Mouse (Mus musculus): Measurements from ENCODE around the gene Nhej1. TPM values are rescaled to one million over a fixed set of nuclear protein-coding genes. Genes with fewer than 3 reads are reported as not detected.

Nhej1 gene
- polyA plus RNA-seq, 1 experiment from 2014 or later = 7.2 TPM

GRCm38 (mm10) chr1:74950576-74951490 lies 174.2 kb downstream of the Nhej1 start:
- H3K4me2 ChIP-seq (ENCODE audit: low read length) = peak overlapping the region; percentile 67
- H3K36me3 ChIP-seq (ENCODE audit: control insufficient read depth, insufficient read depth, low read length) = no peaks in the 10 kb centered on the region
- WGBS = 3% methylated on average over 54 of the region's 84 CpGs
- peak overlapping the region; percentile 42 for H3K4me3 ChIP-seq (ENCODE audit: low read length)
- H3K27ac ChIP-seq (ENCODE audit: low read depth, low read length) = no peak overlapping the region
- peaks cover 82% of the 10 kb centered on the region for H3K27me3 ChIP-seq (replicated peaks; ENCODE audit: control insufficient read depth, insufficient read depth, low read length)
- no peaks in the 10 kb centered on the region for H3K9me3 ChIP-seq (ENCODE audit: control insufficient read depth, low read length)
- peaks cover 32% of the 10 kb centered on the region for H3K4me1 ChIP-seq (ENCODE audit: control insufficient read depth, insufficient read depth, low read depth, low read length)
- peak overlapping the region; percentile 48 for H3K9ac ChIP-seq (ENCODE audit: low read depth, low read length)
- ATAC-seq = no peak

DNA sequence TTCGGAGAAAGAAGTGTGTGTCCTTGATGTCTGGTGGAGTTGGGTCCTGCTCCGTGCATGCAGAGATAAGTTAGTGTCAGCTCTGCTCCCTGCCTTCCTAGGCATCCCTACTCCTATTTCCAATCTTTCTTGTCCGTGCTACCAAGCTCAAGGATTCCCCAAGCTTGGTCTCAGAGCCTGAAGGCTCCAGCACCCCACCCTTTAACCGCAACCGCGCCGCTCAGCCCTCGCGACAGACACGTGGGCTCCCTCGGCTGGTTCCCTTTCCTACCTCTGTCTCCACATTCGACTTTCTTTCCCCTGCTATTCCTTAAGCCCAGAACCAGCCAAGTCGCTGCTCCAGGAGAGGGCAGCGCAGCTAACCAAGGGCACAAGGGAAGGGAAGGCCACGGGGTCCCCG lies 174.9 kb downstream of the Nhej1 start:
- Histone ChIP-seq H3K36me3 (ENCODE audit: control insufficient read depth, insufficient read depth, low read length) (no peaks in the 10 kb centered on the region), H3K27me3 (replicated peaks; ENCODE audit: control insufficient read depth, insufficient read depth, low read length) (peaks cover 79% of the 10 kb centered on the region), H3K9ac (ENCODE audit: low read depth, low read length) (no peak overlapping the region), H3K27ac (ENCODE audit: low read depth, low read length) (no peak overlapping the region), H3K9me3 (ENCODE audit: control insufficient read depth, low read length) (no peaks in the 10 kb centered on the region), H3K4me3 (ENCODE audit: low read length) (peak overlapping the region; percentile 42), H3K4me2 (ENCODE audit: low read length) (peak overlapping the region; percentile 67), H3K4me1 (ENCODE audit: control insufficient read depth, insufficient read depth, low read depth, low read length) (peaks cover 32% of the 10 kb centered on the region)
- WGBS = 2% methylated on average over 16 of the region's 16 CpGs
- no peak for ATAC-seq

GRCm38 (mm10) chr1:74949666-74950050 lies 175.3 kb downstream of the Nhej1 start:
- no peak overlapping the region for H3K9ac ChIP-seq (ENCODE audit: low read depth, low read length)
- H3K27ac ChIP-seq (ENCODE audit: low read depth, low read length) = no peak overlapping the region
- peaks cover 80% of the 10 kb centered on the region for H3K27me3 ChIP-seq (replicated peaks; ENCODE audit: control insufficient read depth, insufficient read depth, low read length)
- H3K9me3 ChIP-seq (ENCODE audit: control insufficient read depth, low read length) = no peaks in the 10 kb centered on the region
- H3K4me3 ChIP-seq (ENCODE audit: low read length) = no peak overlapping the region; the same call in 1 of the 2 replicates
- ATAC-seq = no peak
- no peaks in the 10 kb centered on the region for H3K36me3 ChIP-seq (ENCODE audit: control insufficient read depth, insufficient read depth, low read length)
- WGBS = 3% methylated on average over 24 of the region's 24 CpGs
- peaks cover 32% of the 10 kb centered on the region for H3K4me1 ChIP-seq (ENCODE audit: control insufficient read depth, insufficient read depth, low read depth, low read length)
- peak overlapping the region; percentile 67; the same call in 1 of the 2 replicates for H3K4me2 ChIP-seq (ENCODE audit: low read length)

- Histone ChIP-seq H3K27me3 (replicated peaks; ENCODE audit: control insufficient read depth, insufficient read depth, low read length) (peaks cover 83% of the 10 kb centered on the region), H3K4me3 (ENCODE audit: low read length) (peak overlapping the region; percentile 12; the same call in 1 of the 2 replicates), H3K4me2 (ENCODE audit: low read length) (peak overlapping the region; percentile 67), H3K9me3 (ENCODE audit: control insufficient read depth, low read length) (no peaks in the 10 kb centered on the region), H3K4me1 (ENCODE audit: control insufficient read depth, insufficient read depth, low read depth, low read length) (peaks cover 32% of the 10 kb centered on the region), H3K36me3 (ENCODE audit: control insufficient read depth, insufficient read depth, low read length) (no peaks in the 10 kb centered on the region), H3K27ac (ENCODE audit: low read depth, low read length) (no peak overlapping the region), H3K9ac (ENCODE audit: low read depth, low read length) (no peak overlapping the region)
- 3% methylated on average over 20 of the region's 20 CpGs for WGBS
- ATAC-seq = peak; percentile 74
Measured at GRCm38 (mm10) chr1:74948784-74949665, 176.0 kb downstream of the Nhej1 start.

- Histone ChIP-seq H3K4me1 (ENCODE audit: control insufficient read depth, insufficient read depth, low read depth, low read length) (peaks cover 32% of the 10 kb centered on the region), H3K36me3 (ENCODE audit: control insufficient read depth, insufficient read depth, low read length) (no peaks in the 10 kb centered on the region), H3K9me3 (ENCODE audit: control insufficient read depth, low read length) (no peaks in the 10 kb centered on the region), H3K4me2 (ENCODE audit: low read length) (peak overlapping the region; percentile 67), H3K27me3 (replicated peaks; ENCODE audit: control insufficient read depth, insufficient read depth, low read length) (peaks cover 75% of the 10 kb centered on the region), H3K9ac (ENCODE audit: low read depth, low read length) (peak overlapping the region; percentile 55), H3K4me3 (ENCODE audit: low read length) (peak overlapping the region; percentile 42), H3K27ac (ENCODE audit: low read depth, low read length) (no peak overlapping the region)
- WGBS = under 1% methylated on average over 39 of the region's 41 CpGs
- peak; percentile 22; the same call in 1 of the 2 replicates for ATAC-seq
Measured at GRCm38 (mm10) chr1:74947986-74948670, 176.9 kb downstream of the Nhej1 start.

- H3K9me3 ChIP-seq (ENCODE audit: control insufficient read depth, low read length) = no peaks in the 10 kb centered on the region
- no peak overlapping the region for H3K4me3 ChIP-seq (ENCODE audit: low read length)
- no peak overlapping the region for H3K9ac ChIP-seq (ENCODE audit: low read depth, low read length)
- ATAC-seq = no peak
- peaks cover 30% of the 10 kb centered on the region for H3K27me3 ChIP-seq (replicated peaks; ENCODE audit: control insufficient read depth, insufficient read depth, low read length)
- H3K4me1 ChIP-seq (ENCODE audit: control insufficient read depth, insufficient read depth, low read depth, low read length) = no peaks in the 10 kb centered on the region
- no peak overlapping the region for H3K27ac ChIP-seq (ENCODE audit: low read depth, low read length)
- no peak overlapping the region for H3K4me2 ChIP-seq (ENCODE audit: low read length)
- H3K36me3 ChIP-seq (ENCODE audit: control insufficient read depth, insufficient read depth, low read length) = no peaks in the 10 kb centered on the region
- WGBS = 61% methylated on average over 12 of the region's 12 CpGs
Measured at GRCm38 (mm10) chr1:74941651-74942360, 183.2 kb downstream of the Nhej1 start.

DNA sequence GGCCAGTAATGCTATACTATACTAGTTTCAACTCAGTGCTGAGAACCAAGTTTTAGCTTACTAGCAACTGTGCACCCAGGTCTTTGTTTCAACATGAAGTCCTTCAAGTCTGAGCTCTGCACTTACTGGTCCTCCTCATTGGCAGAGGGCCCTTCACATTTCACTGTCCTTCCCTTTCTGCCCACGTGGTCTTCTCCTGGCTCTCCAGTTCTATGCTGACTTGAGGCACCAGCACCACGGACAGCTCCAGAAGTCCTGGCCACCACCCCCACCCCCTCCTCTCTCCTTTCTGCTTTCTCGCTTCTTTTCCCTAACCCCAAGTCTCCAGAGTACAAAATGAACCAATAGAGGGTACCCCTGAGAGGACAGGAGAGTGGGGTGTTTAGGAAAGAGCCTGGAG lies 185.2 kb downstream of the Nhej1 start:
- Histone ChIP-seq H3K9me3 (ENCODE audit: control insufficient read depth, low read length) (no peaks in the 10 kb centered on the region), H3K4me1 (ENCODE audit: control insufficient read depth, insufficient read depth, low read depth, low read length) (no peaks in the 10 kb centered on the region), H3K9ac (ENCODE audit: low read depth, low read length) (no peak overlapping the region), H3K27ac (ENCODE audit: low read depth, low read length) (no peak overlapping the region), H3K4me3 (ENCODE audit: low read length) (no peak overlapping the region), H3K36me3 (ENCODE audit: control insufficient read depth, insufficient read depth, low read length) (no peaks in the 10 kb centered on the region), H3K4me2 (ENCODE audit: low read length) (no peak overlapping the region), H3K27me3 (replicated peaks; ENCODE audit: control insufficient read depth, insufficient read depth, low read length) (peaks cover 22% of the 10 kb centered on the region)
- WGBS = 11% methylated on average over 3 of the region's 3 CpGs
- ATAC-seq = no peak

GRCm38 (mm10) chr1:74936221-74936830 lies 188.7 kb downstream of the Nhej1 start:
- WGBS = 56% methylated on average over 12 of the region's 12 CpGs
- H3K9me3 ChIP-seq (ENCODE audit: control insufficient read depth, low read length) = no peaks in the 10 kb centered on the region
- H3K27me3 ChIP-seq (replicated peaks; ENCODE audit: control insufficient read depth, insufficient read depth, low read length) = peaks cover 17% of the 10 kb centered on the region
- H3K36me3 ChIP-seq (ENCODE audit: control insufficient read depth, insufficient read depth, low read length) = no peaks in the 10 kb centered on the region
- H3K27ac ChIP-seq (ENCODE audit: low read depth, low read length) = no peak overlapping the region
- no peak for ATAC-seq
- H3K4me1 ChIP-seq (ENCODE audit: control insufficient read depth, insufficient read depth, low read depth, low read length) = no peaks in the 10 kb centered on the region
- no peak overlapping the region for H3K4me2 ChIP-seq (ENCODE audit: low read length)
- H3K4me3 ChIP-seq (ENCODE audit: low read length) = no peak overlapping the region
- no peak overlapping the region for H3K9ac ChIP-seq (ENCODE audit: low read depth, low read length)
